Mouse (Mus musculus) liver, adult 2 months (tissue): ENCODE measurements around the gene Castor1. TPM values are rescaled to one million over a fixed set of nuclear protein-coding genes. Genes with fewer than 3 reads are reported as not detected.

ENCODE experiments used
- DNase-seq: peaks from one replicate; pipeline ENCODE4 v3.0.0-alpha.2; 2011; ENCODE audit warnings: low read depth, low spot score; ENCODE audit errors: extremely low read depth
- H3K27ac ChIP-seq: fragments of 200-500 bp; replicated peaks from 2 replicates; pipeline ENCODE4 v1.5.1; 2012; ENCODE audit warnings: low read depth, mild to moderate bottlenecking, control low read depth, inconsistent platforms, low read length; ENCODE audit not compliant: insufficient read depth
- H3K27me3 ChIP-seq: fragments of 200-500 bp; 2 replicates; pipeline ENCODE4 v1.6.1; 2012; ENCODE audit warnings: mild to moderate bottlenecking, moderate library complexity, low read length, inconsistent platforms; ENCODE audit not compliant: control insufficient read depth, insufficient read depth
- H3K36me3 ChIP-seq: fragments of 200-500 bp; 2 replicates; pipeline ENCODE4 v1.6.1; 2012; ENCODE audit warnings: low read length, inconsistent platforms; ENCODE audit not compliant: control insufficient read depth, insufficient read depth
- H3K4me1 ChIP-seq: fragments of 200-500 bp; 2 replicates; pipeline ENCODE4 v1.6.1; 2011; ENCODE audit warnings: low read length; ENCODE audit not compliant: control insufficient read depth, insufficient read depth
- H3K4me3 ChIP-seq: fragments of 200-500 bp; 2 replicates; pipeline ENCODE4 v1.5.1; 2011; ENCODE audit warnings: low read depth, mild to moderate bottlenecking, control low read depth, low read length, moderate library complexity; ENCODE audit not compliant: insufficient read depth
- H3K79me2 ChIP-seq: fragments of 200-500 bp; 2 replicates; pipeline ENCODE4 v1.6.1; 2012; ENCODE audit warnings: inconsistent platforms, mild to moderate bottlenecking, low read length, moderate library complexity; ENCODE audit not compliant: control insufficient read depth, insufficient read depth
- H3K9ac ChIP-seq: fragments of 200-500 bp; 2 replicates; pipeline ENCODE4 v1.6.1; 2012; ENCODE audit warnings: low read depth, mild to moderate bottlenecking, control low read depth, inconsistent platforms, low read length
- CTCF ChIP-seq: fragments of 200-500 bp; IDR thresholded peaks from 2 replicates; pipeline ENCODE4 v1.5.1; 2011; ENCODE audit warnings: low read depth, low read length, control low read depth
- POLR2A ChIP-seq: fragments of 200-500 bp; IDR thresholded peaks from 2 replicates; pipeline ENCODE4 v1.6.1; 2011; ENCODE audit warnings: low read length, control low read depth; ENCODE audit not compliant: insufficient read depth; ENCODE audit errors: extremely low read depth
- WGBS: fragments of 180-500 bp; shearing (Covaris S2); methylation state at CpG from one replicate; pipeline ENCODE4 v1.1.7; 2018; 5-methylcytosine and 5-hydroxymethylcytosine counted together
- polyA plus RNA-seq: library from polyadenylated mRNA; depleted of rRNA; stranded (reverse); fragments of >200 nt; gene quantifications from 2 replicates; pipeline ENCODE4 v1.2.3, GENCODE M21; 2012
- total RNA-seq: library from RNA; depleted of rRNA; stranded (reverse); fragments of >200 nt; gene quantifications from 2 replicates; pipeline ENCODE4 v1.2.3, GENCODE M21; 2014

Castor1 gene
- total and polyA plus RNA-seq, 2 experiments: 1.4 to 2.5 TPM

DNA sequence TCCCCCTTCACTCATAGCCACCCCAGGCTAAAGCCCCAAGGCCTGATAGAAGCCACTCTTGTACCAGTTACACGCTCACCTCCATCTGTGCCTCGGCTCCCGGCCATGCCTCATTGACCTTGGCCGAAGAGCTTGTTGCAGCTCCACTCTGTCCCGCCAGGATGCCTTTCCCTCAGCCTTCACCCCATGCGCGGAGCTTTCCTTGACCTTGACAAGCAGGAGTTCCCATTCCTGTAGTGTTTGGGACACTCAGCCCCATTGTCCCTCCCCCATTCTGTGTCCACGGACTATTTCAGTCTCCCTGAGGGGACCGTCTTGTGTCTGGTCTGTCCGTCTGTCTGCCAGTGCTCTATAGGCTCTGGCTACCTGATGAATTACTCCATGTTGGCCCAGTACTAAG, 4.9 kb upstream of the Castor1 start:
- Histone ChIP-seq H3K79me2 (no peaks in the 10 kb centered on the region), H3K4me3 (no peak overlapping the region), H3K9ac (no peak overlapping the region), H3K27me3 (no peaks in the 10 kb centered on the region), H3K27ac (no peak overlapping the region), H3K36me3 (peaks cover 26% of the 10 kb centered on the region), H3K4me1 (peaks cover 2% of the 10 kb centered on the region; the same call in 1 of the 2 replicates)
- TF ChIP-seq CTCF: no peak
- TF ChIP-seq POLR2A: no peak
- WGBS: 96% methylated on average over 10 of the region's 10 CpGs
- no peak for DNase-seq

DNA sequence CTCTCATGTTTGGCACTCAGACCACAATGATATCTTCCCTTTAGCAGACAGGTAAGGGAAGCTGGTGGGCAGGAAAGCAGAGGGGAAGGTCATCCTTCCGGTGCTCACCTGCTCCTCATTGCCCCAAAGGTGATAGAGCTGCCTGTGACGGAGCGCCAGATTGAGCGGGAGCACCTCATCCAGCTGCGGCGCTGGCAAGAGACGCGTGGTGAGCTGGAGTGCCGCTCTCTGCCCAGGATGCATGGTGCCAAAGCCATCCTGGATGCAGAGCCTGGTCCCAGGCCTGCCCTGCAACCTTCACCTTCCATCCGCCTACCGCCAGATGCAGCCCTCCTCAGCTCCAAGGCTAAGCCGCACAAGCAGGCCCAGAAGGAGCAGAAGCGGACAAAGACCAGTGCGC, 3.5 kb upstream of the Castor1 start:
- H3K27me3 ChIP-seq: no peaks in the 10 kb centered on the region
- peaks cover 2% of the 10 kb centered on the region; the same call in 1 of the 2 replicates for H3K4me1 ChIP-seq
- TF ChIP-seq POLR2A (no peak), CTCF (no peak)
- H3K27ac ChIP-seq: no peak overlapping the region
- H3K79me2 ChIP-seq: no peaks in the 10 kb centered on the region
- no peak overlapping the region for H3K9ac ChIP-seq
- H3K4me3 ChIP-seq: no peak overlapping the region
- peaks cover 21% of the 10 kb centered on the region for H3K36me3 ChIP-seq
- 95% methylated on average over 14 of the region's 14 CpGs for WGBS
- no peak for DNase-seq

DNA sequence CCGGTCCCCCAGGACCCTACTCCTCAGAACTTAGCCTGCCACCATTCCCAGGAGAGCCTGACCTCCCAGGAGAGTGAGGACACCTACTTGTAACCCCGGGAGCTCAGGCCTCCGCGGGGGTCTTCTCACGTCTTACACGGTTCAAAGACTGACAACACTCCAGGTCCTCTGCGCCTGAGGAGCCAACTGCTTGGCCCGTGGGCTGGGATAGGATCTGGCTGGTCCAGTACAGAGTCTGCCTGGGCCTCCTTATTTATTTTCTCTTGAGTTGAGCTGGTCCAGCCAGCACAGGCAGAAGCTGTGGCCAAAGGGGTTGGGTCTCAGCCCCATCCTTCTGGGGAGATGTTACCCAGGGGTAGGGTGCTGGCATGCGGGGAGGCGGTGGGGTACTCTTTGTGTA, 3.0 kb upstream of the Castor1 start:
- Histone ChIP-seq H3K27me3 (no peaks in the 10 kb centered on the region), H3K4me3 (no peak overlapping the region), H3K4me1 (peaks cover 2% of the 10 kb centered on the region; the same call in 1 of the 2 replicates), H3K27ac (no peak overlapping the region), H3K36me3 (peaks cover 16% of the 10 kb centered on the region), H3K79me2 (no peaks in the 10 kb centered on the region), H3K9ac (no peak overlapping the region)
- no peak for DNase-seq
- 86% methylated on average over 10 of the region's 10 CpGs for WGBS
- TF ChIP-seq CTCF (no peak), POLR2A (no peak)

DNA sequence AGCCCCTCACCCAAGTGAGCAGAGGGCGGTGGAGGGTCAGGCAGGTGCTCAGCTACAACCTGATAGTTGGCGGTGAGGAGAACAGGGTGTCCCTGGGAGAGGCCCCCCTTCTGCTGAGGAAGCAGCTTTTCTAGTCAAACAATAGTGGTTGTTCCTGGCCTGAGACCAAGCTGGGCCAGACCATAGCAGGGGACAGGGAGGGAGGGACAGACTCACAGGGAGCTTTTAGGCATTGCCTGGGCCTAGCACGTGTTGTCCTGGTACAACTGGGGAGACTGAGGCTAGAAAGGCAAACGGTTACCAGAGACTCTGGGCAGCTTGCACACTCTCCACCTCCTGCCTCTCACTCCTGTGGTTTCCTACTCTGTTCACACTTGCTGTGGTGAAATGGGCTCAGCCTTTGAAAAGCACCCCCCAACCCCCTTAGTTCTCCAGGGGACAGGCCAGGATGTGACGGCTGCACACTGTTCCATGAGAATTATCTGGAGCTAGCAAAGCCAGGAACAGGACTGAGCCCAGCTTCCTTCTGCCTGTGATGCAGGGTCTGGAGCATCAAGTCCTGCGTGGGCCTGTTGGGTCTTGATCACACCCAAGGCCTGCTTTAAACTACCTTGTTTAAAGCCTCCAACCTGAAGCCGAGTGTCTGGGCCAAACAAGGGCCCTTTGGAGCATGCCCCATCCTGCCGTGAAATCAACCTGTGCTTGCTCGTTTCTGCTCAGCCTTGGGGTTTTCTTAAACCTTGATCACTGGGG, 1.6 kb upstream of the Castor1 start:
- Histone ChIP-seq H3K79me2 (no peaks in the 10 kb centered on the region), H3K4me1 (peaks cover 2% of the 10 kb centered on the region; the same call in 1 of the 2 replicates), H3K4me3 (no peak overlapping the region), H3K9ac (no peak overlapping the region; the same call in 1 of the 2 replicates), H3K36me3 (peaks cover 10% of the 10 kb centered on the region), H3K27me3 (no peaks in the 10 kb centered on the region), H3K27ac (peak overlapping the region; percentile 69)
- TF ChIP-seq CTCF (no peak), POLR2A (no peak)
- 78% methylated on average over 9 of the region's 9 CpGs for WGBS
- DNase-seq: no peak

DNA sequence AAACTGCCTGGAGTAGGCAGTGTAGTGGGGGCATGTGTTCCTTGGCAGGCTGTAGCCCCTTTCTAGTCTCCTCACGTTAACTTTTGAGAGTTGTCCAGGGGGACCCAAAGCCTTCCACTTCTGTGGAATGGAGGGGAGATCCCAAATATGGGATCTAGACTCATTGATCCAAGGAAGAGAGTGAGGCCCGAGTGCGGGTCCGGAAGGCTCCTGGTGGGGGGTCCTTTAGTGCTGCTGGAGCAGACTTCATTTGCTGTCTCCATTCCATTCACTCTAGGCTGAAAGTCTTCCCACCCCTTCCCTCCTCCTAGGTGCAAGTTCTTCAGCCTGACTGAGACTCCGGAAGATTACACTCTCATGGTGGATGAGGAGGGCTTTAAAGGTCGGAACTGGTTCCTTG, 612 bp downstream of the Castor1 start:
- TF ChIP-seq CTCF (no peak), POLR2A (no peak)
- Histone ChIP-seq H3K4me3 (peak overlapping the region; percentile 82), H3K9ac (peak overlapping the region; percentile 81), H3K27me3 (no peaks in the 10 kb centered on the region), H3K27ac (peak overlapping the region; percentile 43; the same call in 1 of the 2 replicates), H3K4me1 (peaks cover 2% of the 10 kb centered on the region; the same call in 1 of the 2 replicates), H3K79me2 (no peaks in the 10 kb centered on the region), H3K36me3 (0 out of 2 replicates have a peak, but pooled peaks cover 2% of the 10 kb centered on the region)
- DNase-seq: no peak
- 40% methylated on average over 6 of the region's 6 CpGs for WGBS

DNA sequence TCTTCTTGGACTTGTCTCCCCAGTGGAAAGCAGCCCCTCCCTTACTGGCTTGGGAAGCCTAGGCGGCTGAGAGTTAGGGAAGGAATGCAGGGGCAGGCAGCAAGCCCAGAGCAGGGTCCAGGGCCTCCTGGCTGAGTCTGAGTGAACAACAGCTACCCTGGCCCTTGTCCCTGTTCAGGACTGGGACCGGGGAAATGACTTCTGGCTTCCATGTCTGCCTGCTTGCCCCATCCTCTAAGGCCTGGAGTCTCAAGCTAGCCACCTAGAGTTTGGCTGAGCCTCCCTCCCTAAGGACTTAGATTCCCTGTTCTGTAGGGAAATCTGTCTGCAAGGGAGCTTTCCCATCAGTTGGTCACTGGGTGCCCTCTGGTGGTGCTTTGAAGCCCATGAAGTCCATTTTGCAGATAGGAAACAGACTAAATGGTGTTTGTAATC, 1.3 kb downstream of the Castor1 start:
- DNase-seq: peak; percentile 83
- Histone ChIP-seq H3K4me1 (peaks cover 2% of the 10 kb centered on the region; the same call in 1 of the 2 replicates), H3K27me3 (no peaks in the 10 kb centered on the region), H3K36me3 (no peaks in the 10 kb centered on the region), H3K79me2 (no peaks in the 10 kb centered on the region), H3K27ac (no peak overlapping the region), H3K9ac (no peak overlapping the region), H3K4me3 (no peak overlapping the region)
- TF ChIP-seq CTCF (peak; percentile 71), POLR2A (no peak)
- WGBS: 7% methylated on average over 2 of the region's 2 CpGs
